Mouse (Mus musculus): ENCODE results near the gene Sub1.

- no peak for TF ChIP-seq POLR2A (IDR thresholded peaks at IDR 0.05; ENCODE audit: borderline replicate concordance, extremely low read depth, low read depth, low read length)
- TF ChIP-seq CTCF (IDR thresholded peaks at IDR 0.05; ENCODE audit: insufficient read depth, low read length): no peak
Measured at GRCm38 (mm10) chr15:11996883-11997282, at the start of gene Sub1.
